Mouse (Mus musculus) adrenal gland, adult 2 months (tissue): ENCODE results near the gene Rnf157. TPM values are rescaled to one million over a fixed set of nuclear protein-coding genes. Genes with fewer than 3 reads are reported as not detected.
"Not testable (repeated sequence)": the region's sequence is repeated elsewhere in the genome, so short reads cannot be mapped to it uniquely, and the experiment has no call there.

Experiments used
- DNase-seq: peaks from one replicate; pipeline ENCODE4 v3.0.0; 2021
- polyA plus RNA-seq: library from polyadenylated mRNA; depleted of rRNA; stranded (reverse); fragments of >200 nt; gene quantifications from 2 replicates; pipeline ENCODE4 v1.2.3, GENCODE M21; 2012
- total RNA-seq, 2 experiments: library from RNA; stranded (reverse); gene quantifications; 2 replicates each; pipeline ENCODE4 v1.2.3; 2021

Gene Rnf157
- total and polyA plus RNA-seq, 3 experiments = 5.5 to 7.2 (median 6.8) TPM

DNA sequence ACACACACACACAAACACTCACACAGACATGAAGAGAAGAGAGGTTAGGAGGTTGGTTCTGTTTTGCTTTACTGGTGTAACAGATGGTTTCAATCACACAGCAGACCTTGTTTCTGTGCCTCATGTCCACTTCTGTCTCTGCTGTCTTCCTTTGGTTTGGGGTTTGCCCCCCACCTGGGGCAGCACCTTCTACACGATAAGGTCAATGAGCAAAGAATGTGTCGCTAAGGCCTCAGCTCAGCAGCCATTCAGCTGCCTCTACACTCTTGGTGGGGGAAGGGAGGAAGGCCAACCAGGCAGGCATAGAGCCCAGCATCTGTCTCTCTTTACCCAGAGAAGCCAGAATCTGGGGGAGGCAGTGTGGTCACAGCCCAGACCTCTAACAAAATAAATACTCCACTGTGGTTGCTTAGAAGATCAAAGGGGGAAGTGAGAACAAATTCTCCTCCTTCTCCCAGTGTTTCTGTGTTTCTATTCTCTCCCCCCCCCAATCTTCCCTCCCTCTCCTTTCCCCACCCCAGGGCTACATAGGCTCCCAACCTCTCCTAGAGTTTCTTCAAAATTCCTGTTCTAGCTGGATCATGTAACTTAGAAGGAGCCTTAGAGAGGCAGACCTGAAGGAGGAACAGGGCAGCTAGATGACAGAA lies 5.5 kb upstream of the Rnf157 start:
- DNase-seq = no peak

DNA sequence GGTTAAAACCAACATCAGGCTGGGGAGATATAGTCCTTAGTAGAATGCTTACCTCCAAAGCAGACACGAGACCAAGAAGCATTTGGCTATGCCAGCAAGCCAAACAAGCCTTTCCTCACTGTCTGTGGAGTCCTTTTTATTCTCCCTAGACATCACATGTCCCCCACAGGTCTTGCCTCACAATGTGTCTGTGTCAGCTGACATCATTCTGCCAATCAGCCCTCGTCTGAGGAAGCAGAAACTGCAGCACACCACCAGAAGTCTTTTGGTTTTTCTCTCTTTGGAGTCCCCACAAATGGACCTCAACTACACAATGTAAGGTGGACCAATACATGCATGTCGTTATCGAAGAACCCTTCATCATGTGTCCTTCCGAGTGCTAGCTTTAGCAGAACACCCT lies 4.2 kb upstream of the Rnf157 start:
- DNase-seq = no peak

DNA sequence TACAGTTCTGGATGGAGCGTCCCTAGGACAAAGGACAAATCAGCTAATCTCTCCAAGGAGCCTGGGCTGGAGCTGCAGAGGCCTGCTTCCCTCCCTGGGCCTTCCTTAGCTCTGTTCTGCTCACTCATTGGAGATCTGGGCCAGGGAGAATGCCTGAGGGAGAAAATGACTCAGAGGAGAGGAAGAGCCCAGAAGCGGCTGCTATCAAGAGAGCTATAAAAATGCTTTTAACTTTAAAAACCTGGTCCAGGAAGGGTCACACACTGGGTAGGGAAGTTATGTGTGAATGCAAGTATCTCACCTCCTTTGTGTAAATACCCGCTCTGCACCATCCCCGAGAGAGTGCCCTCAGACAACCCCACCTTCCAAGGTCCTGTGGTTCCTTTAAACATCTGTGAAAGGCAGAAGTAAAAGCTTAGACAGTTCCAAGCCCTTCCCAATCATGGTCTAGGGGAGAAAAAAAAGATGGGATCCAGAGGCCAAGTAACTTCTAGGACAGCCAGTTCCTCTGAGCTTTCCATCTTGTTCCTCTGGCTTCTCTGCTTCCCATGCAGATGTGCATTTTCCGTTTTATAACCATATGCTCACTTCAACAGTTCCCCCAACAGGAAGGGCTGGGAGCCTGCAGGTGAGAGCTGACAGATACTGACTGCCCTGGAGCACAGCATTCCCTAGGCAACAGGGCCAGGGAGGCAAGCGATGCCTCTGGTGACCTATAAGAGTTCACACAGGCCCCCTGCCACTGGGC lies 3.5 kb upstream of the Rnf157 start:
- DNase-seq = no peak

GRCm38 (mm10) chr11:116413631-116414022 lies 795 bp upstream of the Rnf157 start:
- no peak for DNase-seq

DNA sequence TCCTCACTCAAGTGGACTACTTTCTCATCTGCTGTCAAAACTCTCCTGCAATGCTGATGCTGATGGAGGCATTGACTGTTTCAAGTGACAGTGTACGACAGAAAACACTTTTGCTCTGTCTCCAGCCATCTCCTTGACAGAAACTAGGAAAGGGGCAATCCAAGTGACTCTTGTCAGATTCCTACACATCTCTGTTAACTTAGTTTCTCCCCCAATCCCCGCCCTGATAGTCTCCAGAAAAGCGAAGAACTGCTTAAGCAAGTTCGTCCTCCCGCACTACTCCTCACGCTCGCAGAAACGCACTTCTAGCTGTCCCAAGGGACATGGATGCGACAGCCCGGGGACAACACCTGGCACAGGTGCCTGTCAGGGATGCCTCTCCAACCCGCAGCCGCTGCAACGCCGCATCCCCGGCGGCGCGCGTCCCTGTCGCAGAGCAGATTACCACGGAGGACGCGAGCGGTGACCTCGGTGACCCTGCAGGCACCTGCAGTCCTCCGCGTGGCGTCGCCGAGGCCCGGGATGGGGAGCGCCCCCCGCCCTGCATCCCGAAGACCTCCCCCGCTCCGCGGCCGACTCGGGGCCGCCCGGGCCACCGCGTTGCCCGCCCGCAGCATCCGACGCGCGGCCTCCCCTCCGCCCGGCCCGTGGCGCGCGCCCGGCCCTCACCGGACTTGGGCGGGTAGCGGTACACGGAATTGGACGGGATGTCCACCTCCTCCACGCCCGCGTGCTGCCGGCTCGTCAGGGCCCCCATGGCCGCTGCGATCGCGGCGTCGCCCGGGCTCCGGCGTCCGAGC lies 604 bp downstream of the Rnf157 start:
- DNase-seq = no peak

DNA sequence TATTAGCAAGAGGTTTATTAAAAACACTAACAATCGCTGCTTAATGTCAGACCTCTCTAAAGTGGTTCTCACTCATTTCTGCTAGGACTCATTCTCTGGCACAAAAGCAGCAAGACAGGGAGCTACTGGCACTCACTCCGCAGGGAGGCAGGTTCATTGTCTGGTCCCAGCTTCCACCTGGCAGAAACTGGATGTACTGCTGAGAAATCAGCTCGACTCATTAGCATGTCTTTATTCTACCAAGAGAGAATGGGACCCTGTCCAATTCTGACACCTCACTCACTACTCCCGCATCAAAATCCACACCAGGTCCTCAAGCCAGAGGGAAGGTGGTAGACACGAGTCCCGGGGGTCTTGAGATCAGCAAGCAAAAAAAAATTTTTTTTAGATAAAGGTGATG lies 1.2 kb downstream of the Rnf157 start:
- no peak for DNase-seq

GRCm38 (mm10) chr11:116410415-116410814 lies 2.4 kb downstream of the Rnf157 start:
- not testable (repeated sequence) for DNase-seq

- DNase-seq = no peak
These were observed 3.8 kb downstream of the Rnf157 start for GRCm38 (mm10) chr11:116409008-116409407.

DNA sequence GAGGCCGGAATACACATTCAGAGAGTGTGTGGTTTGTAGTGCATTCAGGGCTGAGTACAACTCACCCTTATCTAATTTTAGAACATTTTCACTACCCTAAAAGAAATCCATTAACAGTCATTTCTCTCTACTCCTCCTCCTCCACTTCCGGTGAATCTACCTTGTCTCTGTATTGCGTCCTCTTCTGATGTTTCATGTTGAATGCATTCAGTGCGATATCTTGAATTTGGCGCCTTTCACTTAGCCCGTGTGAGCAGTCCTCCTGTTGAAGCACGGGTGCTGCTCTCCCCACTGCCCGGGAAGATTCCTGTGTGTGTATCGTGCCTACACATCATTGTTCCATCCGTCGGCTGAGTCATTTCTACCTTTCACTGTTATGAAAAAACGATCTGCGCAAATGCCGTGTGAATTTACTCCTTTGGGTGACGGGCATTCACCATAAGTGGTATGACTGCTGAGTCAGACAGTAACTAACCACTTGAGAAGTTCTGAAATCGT lies 6.6 kb downstream of the Rnf157 start:
- DNase-seq = no peak

- no peak for DNase-seq
These were observed 7.2 kb downstream of the Rnf157 start for GRCm38 (mm10) chr11:116405601-116406000.

DNA sequence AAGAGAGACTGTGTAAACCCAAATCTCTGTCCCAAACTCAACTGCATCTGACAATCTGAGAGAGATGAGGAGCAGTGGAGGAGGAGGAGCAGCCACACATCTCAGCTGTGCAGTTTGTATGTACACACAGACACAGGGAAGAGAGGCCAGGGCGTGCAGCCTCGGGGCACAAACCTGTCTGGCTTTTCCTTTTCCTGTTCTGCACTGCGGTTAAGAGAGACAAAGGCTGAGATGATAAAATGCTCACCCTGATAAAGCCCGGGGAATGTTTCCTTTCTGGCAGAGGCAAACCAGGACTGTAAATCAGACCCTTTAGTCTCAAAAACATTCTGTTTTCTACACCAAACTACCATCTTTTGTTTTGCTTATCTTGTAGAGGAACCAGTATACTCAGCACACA lies 12.3 kb downstream of the Rnf157 start:
- no peak for DNase-seq

DNA sequence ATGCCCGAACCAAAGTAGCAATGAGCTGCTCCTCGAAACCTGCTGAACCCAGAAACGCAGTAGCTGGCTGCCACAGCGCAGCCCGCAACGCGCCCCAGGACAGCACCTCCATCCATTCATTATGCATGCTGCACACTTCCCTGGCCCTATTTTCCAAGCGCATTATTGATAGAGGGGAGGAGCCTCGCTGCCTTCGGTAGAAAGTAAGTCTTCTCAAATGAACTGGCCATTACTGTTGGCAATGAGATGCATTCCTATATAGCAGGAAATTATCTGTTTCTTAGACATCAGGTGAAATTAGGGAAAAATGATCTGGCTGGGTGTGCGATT lies 14.5 kb downstream of the Rnf157 start:
- DNase-seq = no peak

DNA sequence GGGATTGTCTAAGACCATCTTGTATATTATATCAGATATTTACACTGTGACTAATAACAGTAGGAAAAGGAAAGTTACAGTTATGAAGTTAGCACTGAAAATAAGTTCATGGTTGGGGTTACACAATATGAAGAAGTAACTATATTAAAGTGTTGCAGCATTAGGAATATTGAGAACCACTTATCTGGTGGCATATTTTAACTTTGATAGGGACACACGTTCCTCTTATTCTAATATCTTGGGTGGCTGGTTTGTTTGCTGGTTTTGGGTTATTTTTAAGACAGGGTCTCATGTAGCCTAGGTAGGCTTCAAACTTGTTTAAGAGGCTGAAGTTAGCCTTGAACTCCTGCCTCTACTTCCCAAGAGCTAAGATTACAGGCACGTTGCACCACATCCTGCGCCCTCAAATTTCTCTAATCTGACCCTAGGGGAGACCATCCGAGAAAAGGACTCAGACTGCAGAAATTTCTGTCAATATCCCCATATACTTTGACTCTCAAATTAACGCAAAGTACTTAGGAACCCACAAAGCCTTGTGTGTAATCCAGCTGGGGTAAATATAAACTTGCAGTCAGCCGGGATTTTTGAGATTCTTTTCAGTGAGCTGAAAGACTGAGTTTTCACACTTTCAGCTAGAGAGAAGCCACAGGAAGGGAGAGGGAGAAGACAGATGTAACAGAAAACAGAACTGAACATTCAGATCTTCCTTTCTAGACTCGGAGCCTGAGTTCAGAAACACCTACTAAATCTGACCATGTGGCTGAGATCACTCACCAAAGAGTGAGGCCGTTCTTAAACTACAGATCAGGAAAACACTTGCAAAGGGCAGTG lies 15.1 kb downstream of the Rnf157 start:
- no peak for DNase-seq

- no peak for DNase-seq
These were observed 15.9 kb downstream of the Rnf157 start for GRCm38 (mm10) chr11:116396934-116397330.

- no peak for DNase-seq
These were observed 16.4 kb downstream of the Rnf157 start for GRCm38 (mm10) chr11:116396276-116396933.

DNA sequence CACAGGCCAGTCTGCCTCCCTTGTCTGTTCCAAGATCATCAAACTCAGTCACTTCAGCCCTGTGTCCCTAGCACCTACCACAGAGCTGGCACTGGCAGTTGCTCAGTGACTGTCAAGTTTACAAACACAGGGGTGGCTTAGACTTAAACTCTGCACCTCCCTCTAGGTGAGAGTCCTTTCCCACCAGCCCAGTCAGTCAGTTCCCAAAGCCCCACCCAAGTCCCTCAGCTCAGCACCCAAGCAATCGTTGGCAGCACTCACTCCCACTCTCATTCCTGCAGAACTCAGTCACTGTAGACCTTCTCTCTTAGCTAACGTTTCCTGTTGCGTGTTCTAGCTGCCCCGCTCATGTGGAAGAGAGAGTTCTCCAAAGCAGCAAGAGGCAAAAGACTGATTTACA lies 18.1 kb downstream of the Rnf157 start:
- no peak for DNase-seq

DNA sequence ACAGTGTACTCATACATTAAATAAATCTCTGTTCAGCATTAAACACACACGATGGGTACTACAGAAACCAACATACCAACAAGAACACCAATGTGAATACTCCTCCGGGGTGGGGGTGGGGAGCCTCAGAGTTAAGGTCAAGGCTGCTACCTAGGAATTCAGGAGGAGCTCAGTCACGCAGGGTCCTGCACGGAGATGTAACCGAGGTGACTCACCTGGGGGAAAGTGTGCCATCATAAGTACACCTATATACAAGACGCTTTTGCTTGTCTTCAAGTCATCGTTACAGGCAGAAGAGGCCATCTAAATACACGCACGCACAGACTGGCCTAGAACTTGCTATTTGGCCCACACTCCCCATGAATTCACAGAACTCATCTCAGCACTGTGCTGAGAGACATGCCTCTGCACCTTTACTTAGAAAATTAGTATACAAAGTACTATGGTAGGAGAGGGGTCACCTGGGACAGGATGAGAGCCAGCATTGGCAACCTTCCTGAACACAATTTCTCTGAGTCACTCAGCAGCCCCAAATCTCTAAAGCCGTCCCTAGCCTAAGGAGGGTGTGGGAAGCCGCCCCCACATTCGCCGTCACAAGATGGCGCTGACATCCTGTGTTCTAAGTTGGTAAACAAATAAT lies 23.9 kb downstream of the Rnf157 start:
- DNase-seq = peak; percentile 54

DNA sequence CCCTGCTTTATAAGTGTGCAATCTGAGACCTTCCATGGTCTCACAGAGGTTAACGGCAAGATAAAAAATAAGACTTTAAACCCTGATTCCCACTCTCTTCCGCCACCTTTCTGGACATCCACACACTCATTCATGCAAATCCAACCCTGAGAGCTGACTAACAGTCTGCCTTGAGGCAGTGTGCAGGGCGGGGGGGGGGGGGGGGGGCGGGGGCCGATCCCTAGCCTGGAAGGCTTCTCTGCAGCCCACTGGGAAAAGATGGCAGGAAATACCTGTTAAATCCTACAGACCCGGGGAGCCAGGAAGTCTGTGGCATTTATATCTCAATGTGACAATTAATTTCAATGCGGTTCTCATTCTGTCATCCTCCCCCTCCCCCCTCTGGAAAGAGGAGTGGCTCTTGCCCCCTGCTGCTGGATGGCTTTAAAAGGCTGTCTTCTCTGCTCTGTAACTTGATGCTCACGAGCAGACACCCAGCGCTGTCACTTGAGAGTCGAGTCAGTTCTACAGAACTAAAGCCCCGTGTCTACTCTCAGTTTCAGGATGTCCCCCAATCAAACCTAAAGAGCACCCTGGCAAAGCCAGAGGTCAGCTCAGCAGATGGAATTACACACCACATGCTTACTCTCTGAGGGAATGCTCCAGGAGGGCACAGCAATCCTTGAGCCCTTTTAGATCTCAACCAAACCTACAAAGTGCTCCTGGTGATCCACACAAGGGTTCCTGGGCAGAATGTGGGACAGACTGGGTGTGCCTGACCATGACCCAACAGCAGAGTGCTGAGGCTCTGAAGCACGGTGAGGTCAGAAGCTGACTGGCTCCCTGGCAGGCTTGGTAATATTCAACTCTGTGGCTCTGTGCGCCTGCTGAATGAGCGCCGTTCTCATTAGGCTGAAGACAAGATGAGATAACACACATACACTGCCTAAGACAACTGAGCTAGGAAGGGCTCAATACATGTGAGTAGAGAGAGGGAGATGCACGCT lies 25.5 kb downstream of the Rnf157 start:
- DNase-seq = peak; percentile 74

DNA sequence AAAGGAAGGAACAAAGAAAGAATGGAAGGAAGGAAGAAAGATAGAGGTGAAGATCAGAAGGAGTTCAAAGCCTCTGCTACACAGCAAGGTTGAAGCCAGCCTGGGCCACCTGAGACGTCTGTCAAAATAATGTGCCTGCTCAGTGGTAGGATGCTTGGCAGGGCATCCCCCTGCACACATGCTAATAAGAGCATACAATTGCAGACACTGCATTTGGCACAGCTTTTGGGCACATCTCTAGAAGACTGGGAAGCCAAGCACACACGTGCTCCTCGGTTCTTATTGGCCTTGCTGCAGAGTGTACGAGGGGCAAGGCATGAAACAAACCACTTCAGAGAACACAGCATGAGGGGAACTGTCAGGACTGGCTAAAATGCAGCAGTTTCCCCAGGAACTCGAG lies 26.8 kb downstream of the Rnf157 start:
- no peak for DNase-seq

DNA sequence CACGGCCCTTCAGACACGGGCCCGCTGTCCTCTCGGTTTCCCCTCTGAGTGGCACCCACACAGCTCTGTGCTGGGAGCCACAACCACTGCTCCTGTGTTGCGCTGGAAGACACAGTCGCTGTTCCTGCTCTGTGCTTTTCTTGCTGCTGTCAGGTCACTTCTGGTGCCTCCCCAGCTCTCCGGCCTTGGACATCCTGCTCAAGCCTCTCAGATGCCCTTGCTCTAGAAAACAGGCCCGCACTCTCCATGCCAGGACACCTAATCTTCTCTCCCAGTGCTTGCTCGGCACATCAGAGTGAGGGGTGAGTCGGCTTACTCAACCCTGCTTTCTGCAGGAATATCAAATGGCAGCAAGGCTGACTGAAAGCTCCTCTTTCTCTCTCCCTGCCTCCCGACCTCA lies 28.7 kb downstream of the Rnf157 start:
- DNase-seq = peak; percentile 73
